Mouse (Mus musculus) thymus, adult 2 months (tissue): ENCODE measurements around the gene Gramd1b. TPM values are rescaled to one million over a fixed set of nuclear protein-coding genes. Genes with fewer than 3 reads are reported as not detected.
A peak's percentile ranks its signal among the peaks of the same experiment; 100 is the strongest.

ENCODE experiments used
- DNase-seq: peaks from one replicate; pipeline ENCODE4 v3.0.0; 2021
- H3K27ac ChIP-seq: fragments of 200-500 bp; 2 replicates; pipeline ENCODE4 v1.5.1; 2012; ENCODE audit warnings: low read length, control low read depth; ENCODE audit not compliant: control insufficient read depth, insufficient read depth
- H3K27me3 ChIP-seq: fragments of 200-500 bp; 2 replicates; pipeline ENCODE4 v1.6.1; 2012; ENCODE audit warnings: mild to moderate bottlenecking, low read length, moderate library complexity, mixed read lengths; ENCODE audit not compliant: control insufficient read depth, insufficient read depth
- H3K36me3 ChIP-seq: fragments of 200-500 bp; 2 replicates; pipeline ENCODE4 v1.6.1; 2012; ENCODE audit warnings: mild to moderate bottlenecking, low read length, moderate library complexity; ENCODE audit not compliant: control insufficient read depth, insufficient read depth
- H3K4me1 ChIP-seq: fragments of 200-500 bp; replicated peaks from 2 replicates; pipeline ENCODE4 v1.6.1; 2012; ENCODE audit warnings: low read length; ENCODE audit not compliant: control insufficient read depth, insufficient read depth
- H3K4me3 ChIP-seq: fragments of 200-500 bp; 2 replicates; pipeline ENCODE4 v1.5.1; 2012; ENCODE audit warnings: mild to moderate bottlenecking, low read length, control low read depth, moderate library complexity; ENCODE audit not compliant: control insufficient read depth, insufficient read depth
- CTCF ChIP-seq: fragments of 200-500 bp; IDR thresholded peaks from 2 replicates; pipeline ENCODE4 v1.5.1; 2012; ENCODE audit warnings: mild to moderate bottlenecking, control low read depth, low read length, moderate library complexity, borderline replicate concordance; ENCODE audit not compliant: control insufficient read depth, poor library complexity, insufficient read depth; ENCODE audit errors: extremely low read depth
- POLR2A ChIP-seq: fragments of 200-500 bp; IDR thresholded peaks from 2 replicates; pipeline ENCODE4 v1.6.1; 2012; ENCODE audit warnings: mild to moderate bottlenecking, low read length, control low read depth, moderate library complexity; ENCODE audit not compliant: control insufficient read depth, poor library complexity, insufficient read depth; ENCODE audit errors: extremely low read depth
- WGBS: fragments of 180-500 bp; shearing (Covaris S2); methylation state at CpG from one replicate; pipeline ENCODE4 v1.1.7; 2018; 5-methylcytosine and 5-hydroxymethylcytosine counted together
- polyA plus RNA-seq: library from polyadenylated mRNA; depleted of rRNA; stranded (reverse); fragments of >200 nt; gene quantifications from 2 replicates; pipeline ENCODE4 v1.2.3, GENCODE M21; 2012

Gramd1b gene
- polyA plus RNA-seq, 1 experiment = 43.0 TPM

- Histone ChIP-seq H3K36me3 (no peaks in the 10 kb centered on the region), H3K27ac (no peak overlapping the region), H3K27me3 (no peaks in the 10 kb centered on the region), H3K4me1 (peaks cover 21% of the 10 kb centered on the region), H3K4me3 (no peak overlapping the region)
- TF ChIP-seq POLR2A (no peak), CTCF (no peak)
- 82% methylated on average over 7 of the region's 7 CpGs for WGBS
- DNase-seq = no peak
Observed at GRCm38 (mm10) chr9:40342101-40342500, 189.1 kb downstream of the Gramd1b start.

- WGBS = 91% methylated on average over 9 of the region's 9 CpGs
- no peak overlapping the region for H3K27ac ChIP-seq
- TF ChIP-seq CTCF (no peak), POLR2A (no peak)
Observed at GRCm38 (mm10) chr9:40339578-40339977, 191.6 kb downstream of the Gramd1b start.

GRCm38 (mm10) chr9:40337131-40337820 lies 193.9 kb downstream of the Gramd1b start:
- Histone ChIP-seq H3K4me1 (no peaks in the 10 kb centered on the region), H3K4me3 (no peak overlapping the region), H3K27me3 (no peaks in the 10 kb centered on the region), H3K27ac (no peak overlapping the region), H3K36me3 (no peaks in the 10 kb centered on the region)
- TF ChIP-seq CTCF (no peak), POLR2A (no peak)
- no peak for DNase-seq
- 92% methylated on average over 4 of the region's 4 CpGs for WGBS

More at GRCm38 (mm10) chr9:40339578-40339977, 191.6 kb downstream of the Gramd1b start:
- Histone ChIP-seq H3K4me3 (no peak overlapping the region), H3K36me3 (no peaks in the 10 kb centered on the region), H3K4me1 (peaks cover 4% of the 10 kb centered on the region; the same call in 1 of the 2 replicates), H3K27me3 (no peaks in the 10 kb centered on the region)
- DNase-seq = no peak

- no peaks in the 10 kb centered on the region for H3K27me3 ChIP-seq
- no peaks in the 10 kb centered on the region for H3K4me1 ChIP-seq
- DNase-seq = no peak
- H3K36me3 ChIP-seq = no peaks in the 10 kb centered on the region
- no peak overlapping the region for H3K27ac ChIP-seq
- H3K4me3 ChIP-seq = no peak overlapping the region
- 93% methylated on average over 5 of the region's 5 CpGs for WGBS
- no peak for TF ChIP-seq POLR2A
- TF ChIP-seq CTCF = no peak
Observed at GRCm38 (mm10) chr9:40336701-40337100, 194.5 kb downstream of the Gramd1b start.

- Histone ChIP-seq H3K4me1 (no peaks in the 10 kb centered on the region), H3K27ac (no peak overlapping the region), H3K27me3 (no peaks in the 10 kb centered on the region), H3K4me3 (no peak overlapping the region), H3K36me3 (no peaks in the 10 kb centered on the region)
- WGBS = 85% methylated on average over 2 of the region's 2 CpGs
- no peak for TF ChIP-seq POLR2A
- TF ChIP-seq CTCF = no peak
- no peak for DNase-seq
Observed at GRCm38 (mm10) chr9:40334617-40335016, 196.6 kb downstream of the Gramd1b start.

- H3K27me3 ChIP-seq = no peaks in the 10 kb centered on the region
- H3K4me1 ChIP-seq = no peaks in the 10 kb centered on the region
- DNase-seq = peak; percentile 71
- H3K27ac ChIP-seq = no peak overlapping the region
- no peak overlapping the region for H3K4me3 ChIP-seq
- no peaks in the 10 kb centered on the region for H3K36me3 ChIP-seq
- TF ChIP-seq POLR2A (no peak), CTCF (peak; percentile 77; the same call in 1 of the 2 replicates)
- 69% methylated on average over 9 of the region's 9 CpGs for WGBS
Observed at GRCm38 (mm10) chr9:40333649-40334396, 197.4 kb downstream of the Gramd1b start.
